16 mouse cellular contexts compared by ENCODE assay signal in the genomic region with DNA sequence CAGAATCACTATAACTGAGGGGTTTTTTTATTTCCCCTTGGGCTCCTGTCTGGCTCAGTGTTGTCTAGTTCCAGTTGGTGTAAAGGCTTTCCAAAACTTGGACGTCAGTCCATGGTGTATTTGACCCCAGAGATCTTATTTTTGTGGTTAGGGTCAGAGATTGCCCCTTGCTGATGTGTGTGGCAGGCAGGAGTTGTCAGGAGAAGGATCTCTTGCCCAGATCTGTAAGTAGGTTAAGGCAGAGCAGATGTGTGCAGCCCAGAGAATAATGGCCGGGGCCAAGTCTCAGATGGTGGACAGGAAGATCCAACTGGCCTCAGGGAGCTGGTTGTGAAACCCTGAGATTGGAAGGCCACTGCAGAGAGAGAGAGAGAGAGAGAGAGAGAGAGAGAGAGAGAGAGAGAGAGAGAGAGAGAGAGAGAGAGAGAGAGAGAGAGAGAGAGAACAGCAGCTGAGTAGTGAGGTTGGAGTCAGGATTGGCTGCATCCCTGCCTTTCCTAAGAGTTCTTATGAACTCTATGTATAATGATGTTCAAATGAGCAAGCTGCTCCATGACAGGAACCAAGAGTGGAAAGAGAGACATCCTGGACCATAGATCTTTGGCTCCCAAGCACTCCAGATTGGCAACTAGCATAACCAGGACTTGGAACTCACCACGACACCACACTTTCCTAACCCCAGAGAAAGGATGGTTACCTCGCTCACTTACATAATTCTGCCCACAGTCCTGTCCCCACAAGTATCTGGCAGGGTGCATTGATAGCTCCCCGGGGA.
A peak's percentile ranks its signal among the peaks of the same experiment; 100 is the strongest.
DNase-seq lines count a peak whose midpoint lies in the region; ATAC-seq and TF ChIP-seq lines count a peak whose summit lies in the region.
"Had no signal": no experiment of that assay in that cellular context is flagged by ENCODE, and none has a peak within 500 bp of the region (broad histone marks: within the 10 kb centered on the region; RNA-seq: fewer than 3 reads in every experiment).

No protein-coding gene starts in this region.

- 80% methylated on average over 5 of the region's 5 CpGs for WGBS in kidney, embryonic 15.5 days
- 89% methylated on average over 5 of the region's 5 CpGs for WGBS in intestine, postnatal 0 days

- H3K4me2 ChIP-seq in kidney, embryonic 15.5 days, result no peak overlapping the region
- no peak overlapping the region for H3K4me2 ChIP-seq in intestine, postnatal 0 days (replicated peaks; ENCODE audit: low read depth)

- DNase-seq in kidney, adult 11 months, result peak; percentile 12
- DNase-seq in 3T3-L1 (ENCODE audit: low read depth, low spot score), result peak; percentile 80
- DNase-seq in gastrocnemius, adult 2 months, result peak; percentile 73
- peak; percentile 49 for DNase-seq in heart, postnatal 25 days (ENCODE audit: low spot score)
- no peak for DNase-seq in neural tube, embryonic 10.5 days (ENCODE audit: extremely low spot score, low spot score)
- DNase-seq: adrenal gland, adult 8-10 months; cerebellum, adult 8-10 months; layer of hippocampus, postnatal 36 days; midbrain, embryonic 14.5 days; thymus, adult 2 months had no signal

- intact Hi-C loops in gastrocnemius, adult 2 months (cut with DNase I), result no loop called here
- intact Hi-C loops in heart, postnatal 25 days (cut with DNase I), result no loop called here

- no peaks in the 10 kb centered on the region for H3K9me3 ChIP-seq in kidney, embryonic 15.5 days (replicated peaks)
- no peaks in the 10 kb centered on the region for H3K9me3 ChIP-seq in intestine, postnatal 0 days (ENCODE audit: control insufficient read depth)
- H3K9me3 ChIP-seq: limb, embryonic 10.5 days had no signal

- no peaks in the 10 kb centered on the region for H3K27me3 ChIP-seq in kidney, embryonic 15.5 days
- no peaks in the 10 kb centered on the region for H3K27me3 ChIP-seq in intestine, postnatal 0 days (replicated peaks; ENCODE audit: control insufficient read depth, insufficient read depth, low read length)

- no peak overlapping the region for H3K4me3 ChIP-seq in kidney, embryonic 15.5 days (replicated peaks)
- no peak overlapping the region for H3K4me3 ChIP-seq in gastrocnemius, adult 2 months
- H3K4me3 ChIP-seq in intestine, postnatal 0 days (ENCODE audit: low read depth, low read length), result no peak overlapping the region
- H3K4me3 ChIP-seq: limb, embryonic 10.5 days had no signal

- no peaks in the 10 kb centered on the region for H3K4me1 ChIP-seq in kidney, embryonic 15.5 days
- H3K4me1 ChIP-seq in intestine, postnatal 0 days (replicated peaks; ENCODE audit: control insufficient read depth, insufficient read depth, low read length), result no peaks in the 10 kb centered on the region

- no peak for TF ChIP-seq CTCF in gastrocnemius, adult 2 months (IDR thresholded peaks at IDR 0.05)
- no peak for TF ChIP-seq CTCF in intestine, postnatal 0 days (IDR thresholded peaks at IDR 0.05; ENCODE audit: low read depth)

- no peak overlapping the region for H3K9ac ChIP-seq in kidney, embryonic 15.5 days
- H3K9ac ChIP-seq in intestine, postnatal 0 days (ENCODE audit: low read depth, low read length), result no peak overlapping the region
- H3K9ac ChIP-seq: liver, embryonic 14.5 days had no signal

- H3K36me3 ChIP-seq in kidney, embryonic 15.5 days, result no peaks in the 10 kb centered on the region
- H3K36me3 ChIP-seq in intestine, postnatal 0 days (ENCODE audit: control insufficient read depth, insufficient read depth), result no peaks in the 10 kb centered on the region
- H3K36me3 ChIP-seq: G1E; limb, embryonic 10.5 days had no signal

- ATAC-seq in kidney, embryonic 15.5 days (replicated peaks; ENCODE audit: low FRiP score), result no peak
- no peak for ATAC-seq in intestine, postnatal 0 days
- ATAC-seq: hindbrain, postnatal 0 days had no signal

- no peak overlapping the region for H3K27ac ChIP-seq in kidney, embryonic 15.5 days
- H3K27ac ChIP-seq in gastrocnemius, adult 2 months, result peak overlapping the region; percentile 46
- no peak overlapping the region for H3K27ac ChIP-seq in intestine, postnatal 0 days (ENCODE audit: low read depth, low read length)
- H3K27ac ChIP-seq: hindbrain, postnatal 0 days; limb, embryonic 10.5 days; liver, embryonic 14.5 days had no signal
